Mouse (Mus musculus) cerebellum, adult 2 months (tissue): ENCODE data around the gene Gas2.

Source experiments
- CTCF ChIP-seq: fragments of 200-500 bp; IDR thresholded peaks from 2 replicates; pipeline ENCODE4 v1.5.1; 2011; ENCODE audit warnings: low read depth, mild to moderate bottlenecking, control low read depth, low read length, moderate library complexity, borderline replicate concordance; ENCODE audit not compliant: insufficient read depth
- POLR2A ChIP-seq: fragments of 200-500 bp; IDR thresholded peaks from 2 replicates; pipeline ENCODE4 v1.6.1; 2011; ENCODE audit warnings: low read length, control low read depth, borderline replicate concordance; ENCODE audit not compliant: insufficient read depth

- no peak for TF ChIP-seq CTCF
- TF ChIP-seq POLR2A, result no peak
These were observed 46.1 kb upstream of the Gas2 start for GRCm38 (mm10) chr7:51815473-51816282.
